Mouse (Mus musculus) B cell, adult 2 months (primary cell): Measurements from ENCODE around the gene Ndufb3.
"Not testable (repeated sequence)": the region's sequence is repeated elsewhere in the genome, so short reads cannot be mapped to it uniquely, and the experiment has no call there.

Experiments used
- DNase-seq, 2 experiments: peaks; one replicate each; pipeline ENCODE4 v3.0.0; 2022

Gene Ndufb3

GRCm38 (mm10) chr1:58586171-58586997 lies at the start of gene Ndufb3, which contains the start of gene Fam126b:
Ndufb3 (plus strand) TSS chr1:58586384.
Fam126b (minus strand) TSS chr1:58586323.
- peak; percentile 90 for DNase-seq

- DNase-seq = no peak
Measured at GRCm38 (mm10) chr1:58541386-58541785, 44.8 kb upstream of the Ndufb3 start.

- not testable (repeated sequence) for DNase-seq
Measured at GRCm38 (mm10) chr1:58560370-58560769, 25.8 kb upstream of the Ndufb3 start.

- peak; percentile 79 to 83 for DNase-seq
Measured at GRCm38 (mm10) chr1:58562455-58562854, 23.7 kb upstream of the Ndufb3 start.

- DNase-seq = no peak
Measured at GRCm38 (mm10) chr1:58564981-58565380, 21.2 kb upstream of the Ndufb3 start.

- no peak for DNase-seq
Measured at GRCm38 (mm10) chr1:58566621-58567020, 19.6 kb upstream of the Ndufb3 start.

- no peak for DNase-seq
Measured at GRCm38 (mm10) chr1:58568456-58569130, 17.6 kb upstream of the Ndufb3 start.

GRCm38 (mm10) chr1:58570437-58570836 lies 15.7 kb upstream of the Ndufb3 start:
- DNase-seq = no peak

- peak; percentile 60 to 66 for DNase-seq
Measured at GRCm38 (mm10) chr1:58579179-58579578, 7.0 kb upstream of the Ndufb3 start.

GRCm38 (mm10) chr1:58582611-58583010 lies 3.6 kb upstream of the Ndufb3 start:
- no peak for DNase-seq

GRCm38 (mm10) chr1:58584271-58584670 lies 1.9 kb upstream of the Ndufb3 start:
- DNase-seq = no peak

- DNase-seq = peak in 1 of 2 experiments; percentile 35
Measured at GRCm38 (mm10) chr1:58585373-58586170, 612 bp upstream of the Ndufb3 start.

- DNase-seq = no peak
Measured at GRCm38 (mm10) chr1:58587491-58587890, 1.3 kb downstream of the Ndufb3 start.

- no peak for DNase-seq
Measured at GRCm38 (mm10) chr1:58602681-58603080, 16.5 kb downstream of the Ndufb3 start.

GRCm38 (mm10) chr1:58603738-58604137 lies 17.6 kb downstream of the Ndufb3 start:
- DNase-seq = no peak

- DNase-seq = not testable (repeated sequence)
Measured at GRCm38 (mm10) chr1:58609591-58609990, 23.4 kb downstream of the Ndufb3 start.

GRCm38 (mm10) chr1:58610166-58610565 lies 24.0 kb downstream of the Ndufb3 start:
- DNase-seq = no peak

GRCm38 (mm10) chr1:58610611-58611010 lies 24.4 kb downstream of the Ndufb3 start:
- no peak for DNase-seq

GRCm38 (mm10) chr1:58613786-58614185 lies 27.6 kb downstream of the Ndufb3 start:
- DNase-seq = peak; percentile 17 to 30

- no peak for DNase-seq
Measured at GRCm38 (mm10) chr1:58614424-58614823, 28.2 kb downstream of the Ndufb3 start.

- no peak for DNase-seq
Measured at GRCm38 (mm10) chr1:58615146-58615545, 29.0 kb downstream of the Ndufb3 start.

GRCm38 (mm10) chr1:58616176-58616575 lies 30.0 kb downstream of the Ndufb3 start:
- DNase-seq = no peak

- no peak for DNase-seq
Measured at GRCm38 (mm10) chr1:58617076-58617475, 30.9 kb downstream of the Ndufb3 start.
